In the genomic region with DNA sequence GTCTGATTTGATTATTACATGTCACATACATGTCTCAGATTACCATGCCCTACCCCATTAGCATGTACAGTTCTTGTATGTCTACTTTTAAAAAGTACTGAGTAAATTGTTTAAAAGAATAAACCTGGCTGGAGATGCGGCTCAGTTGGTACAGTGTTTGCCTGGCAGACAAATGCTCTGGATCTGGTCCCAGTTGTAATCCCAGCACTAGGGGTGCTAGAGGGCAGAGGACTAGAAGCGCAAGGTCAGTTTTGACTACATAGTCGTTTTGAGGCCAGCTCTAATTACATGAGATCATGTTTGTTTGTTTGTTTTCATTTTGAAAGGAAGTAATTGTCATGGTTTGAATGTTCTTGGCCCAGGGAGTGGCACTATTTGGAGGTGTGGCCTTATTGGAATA, we compare ENCODE assay signal across 25 mouse cellular contexts. TPM values are rescaled to one million over a fixed set of nuclear protein-coding genes. Genes with fewer than 3 reads are reported as not detected.
DNase-seq lines count a peak whose midpoint lies in the region; ATAC-seq lines count a peak whose summit lies in the region.
"Had no signal": no experiment of that assay in that cellular context is flagged by ENCODE, and none has a peak within 500 bp of the region (broad histone marks: within the 10 kb centered on the region; RNA-seq: fewer than 3 reads in every experiment).

No protein-coding gene starts in this region.

- no peaks in the 10 kb centered on the region for H3K27me3 ChIP-seq in kidney, embryonic 15.5 days
- H3K27me3 ChIP-seq: forebrain, embryonic 12.5 days; liver, embryonic 12.5 days; lung, embryonic 15.5 days; midbrain, embryonic 12.5 days had no signal

- H3K9me3 ChIP-seq in kidney, embryonic 15.5 days (replicated peaks) = no peaks in the 10 kb centered on the region
- H3K9me3 ChIP-seq: embryonic facial prominence, embryonic 10.5 days; forebrain, embryonic 12.5 days; limb, embryonic 10.5 days; liver, embryonic 12.5 days; lung, embryonic 15.5 days; midbrain, embryonic 12.5 days had no signal

- H3K4me3 ChIP-seq in kidney, embryonic 15.5 days (replicated peaks) = no peak overlapping the region
- H3K4me3 ChIP-seq: embryonic facial prominence, embryonic 10.5 days; forebrain, embryonic 12.5 days; left cerebral cortex, adult 2 months; limb, embryonic 10.5 days; liver, embryonic 12.5 days; lung, embryonic 15.5 days; midbrain, embryonic 12.5 days had no signal

- no peak overlapping the region for H3K4me2 ChIP-seq in kidney, embryonic 15.5 days
- H3K4me2 ChIP-seq: forebrain, embryonic 12.5 days; liver, embryonic 12.5 days; lung, embryonic 15.5 days; midbrain, embryonic 12.5 days had no signal

- no peak overlapping the region for H3K27ac ChIP-seq in kidney, embryonic 15.5 days
- H3K27ac ChIP-seq: embryonic facial prominence, embryonic 10.5 days; forebrain, embryonic 12.5 days; left cerebral cortex, adult 2 months; limb, embryonic 10.5 days; liver, embryonic 12.5 days; lung, embryonic 15.5 days; midbrain, embryonic 12.5 days had no signal

- peak; percentile 48 to 60 for DNase-seq in cerebellum, postnatal 10 days
- DNase-seq in cerebellum, adult 9-10 months = no peak
- DNase-seq in heart, postnatal 10 days = peak; percentile 13 to 34
- DNase-seq in heart, adult 9 months (ENCODE audit: low spot score in 2 of 2) = no peak
- DNase-seq in kidney, postnatal 36 days = peak; percentile 3 to 39
- DNase-seq in R1 (ENCODE audit: low read depth, low spot score) = peak; percentile 13
- DNase-seq in spleen, postnatal 14 days (ENCODE audit: low spot score in 2 of 2) = no peak
- DNase-seq: adrenal gland, adult 2 months; cerebellum, adult 11-12 months; kidney, postnatal 14 days; retina, postnatal 1 day had no signal

- no peaks in the 10 kb centered on the region for H3K36me3 ChIP-seq in kidney, embryonic 15.5 days
- H3K36me3 ChIP-seq: embryonic facial prominence, embryonic 10.5 days; forebrain, embryonic 12.5 days; limb, embryonic 10.5 days; liver, embryonic 12.5 days; lung, embryonic 15.5 days; midbrain, embryonic 12.5 days had no signal

- WGBS in kidney, embryonic 15.5 days = 67% methylated on average over 3 of the region's 3 CpGs

- H3K9ac ChIP-seq in kidney, embryonic 15.5 days = no peak overlapping the region
- H3K9ac ChIP-seq: forebrain, embryonic 12.5 days; liver, embryonic 12.5 days; lung, embryonic 15.5 days; midbrain, embryonic 12.5 days had no signal

- no peaks in the 10 kb centered on the region for H3K4me1 ChIP-seq in kidney, embryonic 15.5 days
- H3K4me1 ChIP-seq: embryonic facial prominence, embryonic 10.5 days; forebrain, embryonic 12.5 days; limb, embryonic 10.5 days; liver, embryonic 12.5 days; lung, embryonic 15.5 days; midbrain, embryonic 12.5 days had no signal

- intact Hi-C loops in heart, postnatal 10 days (cut with DNase I) = no loop called here

- ATAC-seq in kidney, embryonic 15.5 days (replicated peaks; ENCODE audit: low FRiP score) = no peak
- ATAC-seq: liver, embryonic 12.5 days had no signal

RNA-seq across cellular contexts. Expression of gene Ghsr, which starts 13.7 kb away (rescaled TPM):
- total RNA-seq in heart, postnatal 10 days (2021) = not detected
- polyA plus RNA-seq in kidney, embryonic 15.5 days (2015; fragmentation: Nextera tagmentation; extraction: Ambion mirVana) = not detected in 2 replicates
- total RNA-seq: adrenal gland, adult 2 months; gastrocnemius, adult 8-10 months; heart, adult 8-10 months; MEL; monocyte, adult 5-6 weeks had no signal
- polyA plus RNA-seq: adrenal gland, adult 2 months; embryonic facial prominence, embryonic 10.5 days; forebrain, embryonic 12.5 days; limb, embryonic 10.5 days; liver, embryonic 12.5 days; lung, embryonic 15.5 days; stomach, embryonic 16.5 days; urinary bladder, adult 2 months had no signal

Comparison
In these comparisons a context has a peak if more than half of its experiments do, and no peak if none do; other contexts are left out.
1. DNase-seq: peak in cerebellum, postnatal 10 days (2 of 2), heart, postnatal 10 days (2 of 2), kidney, postnatal 36 days (2 of 2) and R1 (single experiment); none in cerebellum, adult 9-10 months (single experiment), heart, adult 9 months (0 of 2) and spleen, postnatal 14 days (0 of 2).